Mouse (Mus musculus) testis, adult 2 months (tissue): ENCODE measurements around the gene Zfyve1.

Source experiments
- CTCF ChIP-seq: fragments of 200-500 bp; IDR thresholded peaks from 2 replicates; pipeline ENCODE4 v1.5.1; 2012; ENCODE audit warnings: low read depth, mild to moderate bottlenecking, inconsistent platforms, low read length, moderate library complexity; ENCODE audit not compliant: control insufficient read depth, insufficient read depth, insufficient replicate concordance
- POLR2A ChIP-seq: fragments of 200-500 bp; IDR thresholded peaks from 2 replicates; pipeline ENCODE4 v1.6.1; 2012; ENCODE audit warnings: low read depth, mild to moderate bottlenecking, inconsistent platforms, low read length, moderate library complexity; ENCODE audit not compliant: control insufficient read depth

DNA sequence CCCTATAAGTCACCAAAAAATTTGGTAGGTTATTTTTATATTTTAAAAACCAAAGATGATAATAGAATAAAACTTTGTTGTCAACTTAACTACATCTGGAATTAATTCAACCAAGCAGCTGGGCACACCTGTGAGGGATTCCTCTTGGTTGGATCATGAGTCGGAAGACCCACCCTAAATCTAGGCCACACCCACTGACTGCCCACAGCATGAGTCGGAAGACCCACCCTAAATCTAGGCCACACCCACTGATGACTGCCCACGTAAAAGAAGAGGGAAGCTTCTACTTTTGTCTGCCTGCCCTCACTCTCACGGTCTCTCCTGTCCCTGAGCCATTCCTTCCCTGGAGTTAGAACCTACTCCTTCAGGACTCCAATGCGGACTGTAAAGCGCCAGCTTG is 36.8 kb downstream of the Zfyve1 start:
- TF ChIP-seq CTCF (no peak), POLR2A (no peak)
